Mouse (Mus musculus): Measurements from ENCODE around the gene Slit3.

GRCm38 (mm10) chr11:35711314-35711713, 590.3 kb downstream of the Slit3 start:
- TF ChIP-seq GATA1 (IDR thresholded peaks at IDR 0.05; ENCODE audit: borderline replicate concordance, low read length) (no peak), FLI1 (IDR thresholded peaks at IDR 0.05; ENCODE audit: low read length) (no peak)
